Mouse (Mus musculus): ENCODE measurements around the gene Suclg2. TPM values are rescaled to one million over a fixed set of nuclear protein-coding genes. Genes with fewer than 3 reads are reported as not detected.

The Suclg2 gene
- total and polyA plus RNA-seq, 3 experiments, result 29.6 to 73.1 (median 48.4) TPM

GRCm38 (mm10) chr6:95594239-95594638, 124.4 kb downstream of the Suclg2 start:
- H3K36me3 ChIP-seq (replicated peaks), result peaks cover 68% of the 10 kb centered on the region

GRCm38 (mm10) chr6:95592396-95592795, 126.2 kb downstream of the Suclg2 start:
- no peaks in the 10 kb centered on the region; the same call in 1 of the 2 replicates for H3K4me1 ChIP-seq (ENCODE audit: insufficient read depth, low read depth, low read length)
- H3K27me3 ChIP-seq (ENCODE audit: insufficient read depth, low read length), result no peaks in the 10 kb centered on the region
- no peak overlapping the region for H3K4me3 ChIP-seq (ENCODE audit: low read depth, low read length)
- H3K36me3 ChIP-seq (replicated peaks), result peaks cover 68% of the 10 kb centered on the region
- ATAC-seq (ENCODE audit: extremely low read depth, insufficient number of reproducible peaks, low FRiP score, poor library complexity, severe bottlenecking) (no peak), DNase-seq (ENCODE audit: low spot score) (no peak)
- H3K9me3 ChIP-seq (replicated peaks), result no peaks in the 10 kb centered on the region
- TF ChIP-seq POLR2AphosphoS5 (IDR thresholded peaks at IDR 0.05; ENCODE audit: insufficient replicate concordance, low read depth, low read length) (no peak), GATA2 (IDR thresholded peaks at IDR 0.05; ENCODE audit: borderline replicate concordance, low read depth, low read length) (no peak), GATA1 (IDR thresholded peaks at IDR 0.05; ENCODE audit: borderline replicate concordance, low read length) (no peak), CTCF (IDR thresholded peaks at IDR 0.05; ENCODE audit: low read depth, low read length) (no peak), TAL1 (conservative IDR thresholded peaks at IDR 0.05; ENCODE audit: low read depth, low read length) (no peak)

More at GRCm38 (mm10) chr6:95594239-95594638, 124.4 kb downstream of the Suclg2 start:
- TF ChIP-seq POLR2AphosphoS5 (IDR thresholded peaks at IDR 0.05; ENCODE audit: insufficient replicate concordance, low read depth, low read length) (no peak), CTCF (IDR thresholded peaks at IDR 0.05; ENCODE audit: low read depth, low read length) (no peak), GATA1 (IDR thresholded peaks at IDR 0.05; ENCODE audit: borderline replicate concordance, low read length) (no peak), TAL1 (conservative IDR thresholded peaks at IDR 0.05; ENCODE audit: low read depth, low read length) (no peak), GATA2 (IDR thresholded peaks at IDR 0.05; ENCODE audit: borderline replicate concordance, low read depth, low read length) (no peak)
- Histone ChIP-seq H3K4me3 (ENCODE audit: low read depth, low read length) (no peak overlapping the region), H3K27me3 (ENCODE audit: insufficient read depth, low read length) (no peaks in the 10 kb centered on the region), H3K4me1 (ENCODE audit: insufficient read depth, low read depth, low read length) (no peaks in the 10 kb centered on the region; the same call in 1 of the 2 replicates), H3K9me3 (replicated peaks) (no peaks in the 10 kb centered on the region)
- no peak for ATAC-seq (ENCODE audit: extremely low read depth, insufficient number of reproducible peaks, low FRiP score, poor library complexity, severe bottlenecking)
- no peak for DNase-seq (ENCODE audit: low spot score)

- no peaks in the 10 kb centered on the region; the same call in 1 of the 2 replicates for H3K4me1 ChIP-seq (ENCODE audit: insufficient read depth, low read depth, low read length)
- no peak overlapping the region for H3K4me3 ChIP-seq (ENCODE audit: low read depth, low read length)
- no peaks in the 10 kb centered on the region for H3K27me3 ChIP-seq (ENCODE audit: insufficient read depth, low read length)
- H3K36me3 ChIP-seq (replicated peaks), result peaks cover 68% of the 10 kb centered on the region
- ATAC-seq (ENCODE audit: extremely low read depth, insufficient number of reproducible peaks, low FRiP score, poor library complexity, severe bottlenecking) (no peak), DNase-seq (ENCODE audit: low spot score) (no peak)
- no peaks in the 10 kb centered on the region for H3K9me3 ChIP-seq (replicated peaks)
- TF ChIP-seq GATA1 (IDR thresholded peaks at IDR 0.05; ENCODE audit: borderline replicate concordance, low read length) (no peak), CTCF (IDR thresholded peaks at IDR 0.05; ENCODE audit: low read depth, low read length) (no peak), TAL1 (conservative IDR thresholded peaks at IDR 0.05; ENCODE audit: low read depth, low read length) (no peak), GATA2 (IDR thresholded peaks at IDR 0.05; ENCODE audit: borderline replicate concordance, low read depth, low read length) (no peak), POLR2AphosphoS5 (IDR thresholded peaks at IDR 0.05; ENCODE audit: insufficient replicate concordance, low read depth, low read length) (no peak)
Observed at GRCm38 (mm10) chr6:95590463-95590862, 128.1 kb downstream of the Suclg2 start.

- ATAC-seq (ENCODE audit: extremely low read depth, insufficient number of reproducible peaks, low FRiP score, poor library complexity, severe bottlenecking), result no peak
- no peak for TF ChIP-seq POLR2AphosphoS5 (IDR thresholded peaks at IDR 0.05; ENCODE audit: insufficient replicate concordance, low read depth, low read length)
- no peak for TF ChIP-seq GATA2 (IDR thresholded peaks at IDR 0.05; ENCODE audit: borderline replicate concordance, low read depth, low read length)
- TF ChIP-seq CTCF (IDR thresholded peaks at IDR 0.05; ENCODE audit: low read depth, low read length), result no peak
- no peak for TF ChIP-seq TAL1 (conservative IDR thresholded peaks at IDR 0.05; ENCODE audit: low read depth, low read length)
- TF ChIP-seq GATA1 (IDR thresholded peaks at IDR 0.05; ENCODE audit: borderline replicate concordance, low read length), result no peak
- no peak for DNase-seq (ENCODE audit: low spot score)
- peaks cover 61% of the 10 kb centered on the region for H3K36me3 ChIP-seq (replicated peaks)
- peaks cover 1% of the 10 kb centered on the region for H3K4me1 ChIP-seq (ENCODE audit: insufficient read depth, low read depth, low read length)
- H3K9me3 ChIP-seq (replicated peaks), result no peaks in the 10 kb centered on the region
- no peak overlapping the region for H3K4me3 ChIP-seq (ENCODE audit: low read depth, low read length)
- H3K27me3 ChIP-seq (ENCODE audit: insufficient read depth, low read length), result no peaks in the 10 kb centered on the region
Observed at GRCm38 (mm10) chr6:95587108-95587796, 131.3 kb downstream of the Suclg2 start.

GRCm38 (mm10) chr6:95581893-95582292, 136.7 kb downstream of the Suclg2 start:
- ATAC-seq (ENCODE audit: extremely low read depth, insufficient number of reproducible peaks, low FRiP score, poor library complexity, severe bottlenecking), result no peak

GRCm38 (mm10) chr6:95579792-95580191, 138.8 kb downstream of the Suclg2 start:
- H3K36me3 ChIP-seq (replicated peaks), result peaks cover 64% of the 10 kb centered on the region
- H3K4me3 ChIP-seq (ENCODE audit: low read depth, low read length), result no peak overlapping the region
- no peaks in the 10 kb centered on the region for H3K27me3 ChIP-seq (ENCODE audit: insufficient read depth, low read length)
- ATAC-seq (ENCODE audit: extremely low read depth, insufficient number of reproducible peaks, low FRiP score, poor library complexity, severe bottlenecking) (no peak), DNase-seq (ENCODE audit: low spot score) (no peak)
- H3K4me1 ChIP-seq (ENCODE audit: insufficient read depth, low read depth, low read length), result peaks cover 6% of the 10 kb centered on the region
- no peaks in the 10 kb centered on the region for H3K9me3 ChIP-seq (replicated peaks)
- no peak for TF ChIP-seq GATA1 (IDR thresholded peaks at IDR 0.05; ENCODE audit: borderline replicate concordance, low read length)
- no peak for TF ChIP-seq TAL1 (conservative IDR thresholded peaks at IDR 0.05; ENCODE audit: low read depth, low read length)
- TF ChIP-seq GATA2 (IDR thresholded peaks at IDR 0.05; ENCODE audit: borderline replicate concordance, low read depth, low read length), result no peak
- TF ChIP-seq POLR2AphosphoS5 (IDR thresholded peaks at IDR 0.05; ENCODE audit: insufficient replicate concordance, low read depth, low read length), result no peak
- no peak for TF ChIP-seq CTCF (IDR thresholded peaks at IDR 0.05; ENCODE audit: low read depth, low read length)

More at GRCm38 (mm10) chr6:95581893-95582292, 136.7 kb downstream of the Suclg2 start:
- Histone ChIP-seq H3K27me3 (ENCODE audit: insufficient read depth, low read length) (no peaks in the 10 kb centered on the region), H3K4me3 (ENCODE audit: low read depth, low read length) (no peak overlapping the region), H3K36me3 (replicated peaks) (peaks cover 65% of the 10 kb centered on the region), H3K9me3 (replicated peaks) (no peaks in the 10 kb centered on the region), H3K4me1 (ENCODE audit: insufficient read depth, low read depth, low read length) (peaks cover 6% of the 10 kb centered on the region)
- TF ChIP-seq GATA2 (IDR thresholded peaks at IDR 0.05; ENCODE audit: borderline replicate concordance, low read depth, low read length) (no peak), POLR2AphosphoS5 (IDR thresholded peaks at IDR 0.05; ENCODE audit: insufficient replicate concordance, low read depth, low read length) (no peak), GATA1 (IDR thresholded peaks at IDR 0.05; ENCODE audit: borderline replicate concordance, low read length) (no peak), CTCF (IDR thresholded peaks at IDR 0.05; ENCODE audit: low read depth, low read length) (no peak), TAL1 (conservative IDR thresholded peaks at IDR 0.05; ENCODE audit: low read depth, low read length) (no peak)
- DNase-seq (ENCODE audit: low spot score), result no peak
